ENCODE assay signal across 28 mouse cellular contexts in the genomic region with DNA sequence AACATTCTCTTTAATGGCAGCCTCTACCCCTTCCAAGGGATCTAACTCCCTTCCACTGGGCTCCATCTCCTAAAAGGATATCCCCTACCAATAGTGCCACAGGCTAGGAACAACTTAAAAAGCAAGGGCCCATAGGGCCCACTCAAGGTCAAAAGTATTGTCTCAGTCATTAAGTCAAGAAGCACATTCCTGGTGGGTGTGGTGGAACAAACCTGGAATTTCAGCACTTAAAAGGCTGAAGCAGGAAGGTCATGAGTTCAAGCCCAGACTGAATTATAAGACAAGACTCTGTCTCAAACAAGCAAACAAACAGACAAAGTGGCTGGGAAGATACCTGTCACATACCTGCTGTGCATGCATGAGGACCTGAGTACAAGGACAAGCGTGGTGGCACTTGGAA. TPM values are rescaled to one million over a fixed set of nuclear protein-coding genes. Genes with fewer than 3 reads are reported as not detected.
DNase-seq lines count a peak whose midpoint lies in the region; TF ChIP-seq lines count a peak whose summit lies in the region.
"Had no signal": no experiment of that assay in that cellular context is flagged by ENCODE, and none has a peak within 500 bp of the region (broad histone marks: within the 10 kb centered on the region; RNA-seq: fewer than 3 reads in every experiment).

No protein-coding gene starts in this region.

- peak overlapping the region; percentile 56 for H3K9ac ChIP-seq in MEL (ENCODE audit: control insufficient read depth, low read depth, low read length, poor library complexity, severe bottlenecking)

- TF ChIP-seq CTCF in MEL (IDR thresholded peaks at IDR 0.05 in 2 of 3, conservative IDR thresholded peaks at IDR 0.05 in 1 of 3; ENCODE audit: control insufficient read depth in 1 of 3, insufficient read depth in 1 of 3, low read depth in 2 of 3, low read length in 3 of 3, poor library complexity in 1 of 3, severe bottlenecking in 1 of 3): no peak

- peaks cover 25 to 33% of the 10 kb centered on the region in 2 experiments for H3K4me1 ChIP-seq in MEL (ENCODE audit: control insufficient read depth in 1 of 2, insufficient read depth in 2 of 2, low read length in 2 of 2)

- no peak for TF ChIP-seq EP300 in MEL (IDR thresholded peaks at IDR 0.05; ENCODE audit: low read depth in 1 of 2, low read length in 2 of 2)

- no peak for TF ChIP-seq POLR2A in MEL (IDR thresholded peaks at IDR 0.05; ENCODE audit: control insufficient read depth in 1 of 2, insufficient read depth in 1 of 2, low read depth in 1 of 2, low read length in 2 of 2, poor library complexity in 1 of 2)

- no peak for TF ChIP-seq RAD21 in MEL (IDR thresholded peaks at IDR 0.05; ENCODE audit: low read depth, low read length)

- H3K9me3 ChIP-seq in MEL (replicated peaks; ENCODE audit: insufficient read depth, low read length): no peaks in the 10 kb centered on the region
- H3K9me3 ChIP-seq: G1E had no signal

- H3K79me2 ChIP-seq in MEL (ENCODE audit: control insufficient read depth, insufficient read depth, low read length, poor library complexity): no peaks in the 10 kb centered on the region

- H3K27me3 ChIP-seq in MEL (ENCODE audit: control insufficient read depth in 1 of 2, insufficient read depth in 2 of 2, low read length in 2 of 2): no peaks in the 10 kb centered on the region

- H3K36me3 ChIP-seq in MEL (ENCODE audit: control insufficient read depth in 1 of 2, insufficient read depth in 2 of 2, low read length in 2 of 2): peaks cover 0 to 24% of the 10 kb centered on the region in 2 experiments; a peak in 2 of 4 replicates
- H3K36me3 ChIP-seq: G1E had no signal

- H3K4me3 ChIP-seq in MEL (ENCODE audit: control insufficient read depth in 1 of 2, insufficient read depth in 1 of 2, low read depth in 2 of 2, low read length in 2 of 2): peak overlapping the region; percentile 43 to 51

- H3K27ac ChIP-seq in MEL (ENCODE audit: control insufficient read depth, low read depth, low read length): peak overlapping the region; percentile 90

- DNase-seq in ES-CJ7 (ENCODE audit: low read depth, low spot score): peak; percentile 80
- no peak for DNase-seq in MEL (ENCODE audit: low read depth, low spot score)
- peak; percentile 86 for DNase-seq in R1 (ENCODE audit: low read depth, low spot score)
- peak; percentile 90 for DNase-seq in ZHBTc4 (ENCODE audit: low read depth, low spot score)
- no peak for DNase-seq in gastrocnemius, postnatal 10 days
- no peak for DNase-seq in lung, adult 18-20 months
- DNase-seq in heart, postnatal 4 days: no peak
- no peak for DNase-seq in layer of hippocampus, adult 9-11 months
- DNase-seq: adrenal gland, adult 2 months; adrenal gland, adult 8-10 months; adrenal gland, postnatal 10 days; adrenal gland, postnatal 14 days; adrenal gland, postnatal 25 days; adrenal gland, postnatal 36 days; B cell, adult 2 months; cerebellum, adult 11 months; cerebellum, adult 11-12 months; cerebellum, adult 18-20 months; cerebellum, adult 2 months; cerebellum, adult 8-10 months; cerebellum, adult 9-10 months had no signal

TF ChIP-seq in MEL, 35 proteins besides CTCF, POLR2A, EP300 and RAD21:
- no peak for TF ChIP-seq MAX (IDR thresholded peaks at IDR 0.05; ENCODE audit: low read length)
- TF ChIP-seq SIN3A (IDR thresholded peaks at IDR 0.05; ENCODE audit: low read length): no peak
- TF ChIP-seq ELF1 (IDR thresholded peaks at IDR 0.05; ENCODE audit: low read depth, low read length): no peak
- TF ChIP-seq MXI1 (IDR thresholded peaks at IDR 0.05; ENCODE audit: low read depth, low read length): no peak
- TF ChIP-seq ETS1 (IDR thresholded peaks at IDR 0.05; ENCODE audit: low read depth, low read length): no peak
- TF ChIP-seq USF2 (IDR thresholded peaks at IDR 0.05; ENCODE audit: borderline replicate concordance in 1 of 2, insufficient read depth in 1 of 2, low read depth in 1 of 2, low read length in 2 of 2): no peak
- no peak for TF ChIP-seq MYC (IDR thresholded peaks at IDR 0.05; ENCODE audit: low read depth, low read length)
- TF ChIP-seq CHD2 (IDR thresholded peaks at IDR 0.05; ENCODE audit: low read length): no peak
- TF ChIP-seq ZMIZ1 (IDR thresholded peaks at IDR 0.05; ENCODE audit: low read depth, low read length): no peak
- TF ChIP-seq MAZ (IDR thresholded peaks at IDR 0.05; ENCODE audit: low read depth, low read length): no peak
- no peak for TF ChIP-seq POLR2AphosphoS2 (IDR thresholded peaks at IDR 0.05; ENCODE audit: low read length)
- no peak for TF ChIP-seq TBP (IDR thresholded peaks at IDR 0.05; ENCODE audit: low read depth, low read length)
- no peak for TF ChIP-seq KAT2A (conservative IDR thresholded peaks at IDR 0.05; ENCODE audit: low read depth, low read length)
- no peak for TF ChIP-seq MAFK (IDR thresholded peaks at IDR 0.05; ENCODE audit: borderline replicate concordance, low read depth, low read length)
- TF ChIP-seq GATA1 (IDR thresholded peaks at IDR 0.05; ENCODE audit: low read depth, low read length): no peak
- no peak for TF ChIP-seq USF1 (IDR thresholded peaks at IDR 0.05; ENCODE audit: low read depth, low read length)
- no peak for TF ChIP-seq NRF1 (IDR thresholded peaks at IDR 0.05; ENCODE audit: insufficient read depth, low read depth, low read length, poor library complexity, severe bottlenecking)
- no peak for TF ChIP-seq NELFE (IDR thresholded peaks at IDR 0.05; ENCODE audit: low read depth, low read length)
- no peak for TF ChIP-seq MEF2A (IDR thresholded peaks at IDR 0.05; ENCODE audit: extremely low read depth, insufficient replicate concordance, low read depth, low read length, poor library complexity, severe bottlenecking)
- TF ChIP-seq BHLHE40 (IDR thresholded peaks at IDR 0.05; ENCODE audit: borderline replicate concordance, low read depth, low read length): no peak

RNA-seq across cellular contexts. Expression of gene Slc7a8, which starts 14.2 kb away (rescaled TPM):
- total RNA-seq in MEL (2012; rRNA removed): 0.07 and 0.08 TPM in 2 replicates
- polyA plus RNA-seq in MEL (2012; ENCODE audit: insufficient read depth in 1 of 2, insufficient read length in 2 of 2, low read depth in 1 of 2, low replicate concordance in 2 of 2, missing spikeins in 1 of 2): under 1 TPM in 1 of 2 experiments, not detected in 1; 0.29 TPM
- total RNA-seq in gastrocnemius, postnatal 10 days (2021): 1 to 10 TPM; 5.7 to 7.5 TPM
- total RNA-seq in heart, postnatal 4 days (2021): 1 to 10 TPM; 1.9 to 2.0 TPM
- polyA plus RNA-seq: activated CD4-positive, CD25-positive, alpha-beta regulatory T cell, adult 4 months; C2C12 had no signal

RNA-seq across cellular contexts. Expression of gene Rnf212b, which starts 18.0 kb away (rescaled TPM):
- not detected in 2 replicates for total RNA-seq in MEL (2012; rRNA removed)
- polyA plus RNA-seq in MEL (2012; ENCODE audit: insufficient read depth in 1 of 2, insufficient read length in 2 of 2, low read depth in 1 of 2, low replicate concordance in 2 of 2, missing spikeins in 1 of 2): not detected
- total RNA-seq in gastrocnemius, postnatal 10 days (2021): not detected
- not detected for total RNA-seq in heart, postnatal 4 days (2021)
- total RNA-seq: adrenal gland, postnatal 14 days; CH12.LX had no signal
- polyA plus RNA-seq: activated CD4-positive, CD25-positive, alpha-beta regulatory T cell, adult 4 months; brain, embryonic 14.5 days; C2C12; CD4-positive, CD25-positive, alpha-beta regulatory T cell, adult 4 months; cerebellum, adult 2 months; G1E; Patski had no signal

Comparison
In these comparisons a context has a peak if more than half of its experiments do, and no peak if none do; other contexts are left out.
1. DNase-seq: peak in ES-CJ7 (single experiment), R1 (single experiment) and ZHBTc4 (single experiment); none in MEL (single experiment), gastrocnemius, postnatal 10 days (single experiment), lung, adult 18-20 months (0 of 2), heart, postnatal 4 days (single experiment) and layer of hippocampus, adult 9-11 months (single experiment).